Mouse (Mus musculus): ENCODE measurements around the gene Serpinh1.

The Serpinh1 gene

GRCm38 (mm10) chr7:99366716-99367115, 13.7 kb upstream of the Serpinh1 start:
- DNase-seq = no peak

GRCm38 (mm10) chr7:99365069-99365468, 12.0 kb upstream of the Serpinh1 start:
- no peak for DNase-seq

GRCm38 (mm10) chr7:99362137-99362536, 9.1 kb upstream of the Serpinh1 start:
- DNase-seq = no peak

- no peak for DNase-seq
Measured at GRCm38 (mm10) chr7:99360803-99361414, 7.9 kb upstream of the Serpinh1 start.

- peak in 1 of 2 experiments; percentile 27 for DNase-seq
Measured at GRCm38 (mm10) chr7:99360021-99360802, 7.2 kb upstream of the Serpinh1 start.

- no peak for DNase-seq
Measured at GRCm38 (mm10) chr7:99358371-99358770, 5.3 kb upstream of the Serpinh1 start.

GRCm38 (mm10) chr7:99357201-99357600, 4.2 kb upstream of the Serpinh1 start:
- no peak for DNase-seq

- no peak for DNase-seq
Measured at GRCm38 (mm10) chr7:99356244-99356930, 3.3 kb upstream of the Serpinh1 start.

GRCm38 (mm10) chr7:99355731-99356131, 2.7 kb upstream of the Serpinh1 start:
- DNase-seq = no peak

GRCm38 (mm10) chr7:99351802-99352517, 1.1 kb downstream of the Serpinh1 start:
- DNase-seq = no peak

GRCm38 (mm10) chr7:99351104-99351801, 1.8 kb downstream of the Serpinh1 start:
- DNase-seq = no peak

- no peak for DNase-seq
Measured at GRCm38 (mm10) chr7:99349782-99350720, 3.0 kb downstream of the Serpinh1 start.

- no peak for DNase-seq
Measured at GRCm38 (mm10) chr7:99348883-99349282, 4.2 kb downstream of the Serpinh1 start.

- no peak for DNase-seq
Measured at GRCm38 (mm10) chr7:99347268-99347667, 5.8 kb downstream of the Serpinh1 start.

- DNase-seq = no peak
Measured at GRCm38 (mm10) chr7:99343577-99343976, 9.5 kb downstream of the Serpinh1 start.

GRCm38 (mm10) chr7:99340736-99341135, 12.3 kb downstream of the Serpinh1 start:
- DNase-seq = no peak

GRCm38 (mm10) chr7:99332774-99333480, 20.1 kb downstream of the Serpinh1 start:
- peak in 1 of 2 experiments; percentile 10 for DNase-seq

- DNase-seq = no peak
Measured at GRCm38 (mm10) chr7:99330012-99330411, 23.0 kb downstream of the Serpinh1 start.

- DNase-seq = no peak
Measured at GRCm38 (mm10) chr7:99328847-99329246, 24.2 kb downstream of the Serpinh1 start.

- DNase-seq = no peak
Measured at GRCm38 (mm10) chr7:99326128-99326527, 26.9 kb downstream of the Serpinh1 start.

- no peak for DNase-seq
Measured at GRCm38 (mm10) chr7:99324810-99325209, 28.2 kb downstream of the Serpinh1 start.
